Mouse (Mus musculus): ENCODE measurements around the gene Zfp131. TPM values are rescaled to one million over a fixed set of nuclear protein-coding genes. Genes with fewer than 3 reads are reported as not detected.

Zfp131 gene
- polyA plus RNA-seq, 1 experiment: 17.6 TPM

DNA sequence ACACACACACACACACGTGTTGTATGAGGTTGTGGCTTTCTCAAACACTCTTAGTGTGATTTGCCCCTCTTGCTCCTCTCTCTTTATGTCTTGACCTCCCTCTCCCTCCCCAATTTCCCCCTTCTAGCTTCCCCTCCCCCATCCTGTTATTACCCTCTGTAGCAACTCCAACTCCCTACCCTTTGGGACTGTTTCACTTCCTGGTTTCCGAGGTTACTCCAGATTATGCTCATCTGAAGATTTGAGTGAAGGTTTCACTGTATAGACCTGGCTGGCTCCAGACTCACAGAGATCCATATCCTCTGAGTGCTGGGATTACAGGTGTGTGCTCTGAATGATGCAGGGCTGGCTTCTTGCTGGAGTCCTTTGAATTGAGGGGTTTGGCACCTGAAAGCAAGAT, 18.2 kb upstream of the Zfp131 start:
- TF ChIP-seq CTCF (IDR thresholded peaks at IDR 0.05; ENCODE audit: low read depth, low read length) (no peak), POLR2A (IDR thresholded peaks at IDR 0.05; ENCODE audit: borderline replicate concordance, low read depth, low read length) (no peak)
- Histone ChIP-seq H3K27ac (ENCODE audit: insufficient read depth, low read depth, low read length) (0 out of 2 replicates have a peak overlapping the region, but pooled peaks have one; percentile 9), H3K4me1 (ENCODE audit: control insufficient read depth, insufficient read depth, low read length) (peaks cover 16% of the 10 kb centered on the region)

DNA sequence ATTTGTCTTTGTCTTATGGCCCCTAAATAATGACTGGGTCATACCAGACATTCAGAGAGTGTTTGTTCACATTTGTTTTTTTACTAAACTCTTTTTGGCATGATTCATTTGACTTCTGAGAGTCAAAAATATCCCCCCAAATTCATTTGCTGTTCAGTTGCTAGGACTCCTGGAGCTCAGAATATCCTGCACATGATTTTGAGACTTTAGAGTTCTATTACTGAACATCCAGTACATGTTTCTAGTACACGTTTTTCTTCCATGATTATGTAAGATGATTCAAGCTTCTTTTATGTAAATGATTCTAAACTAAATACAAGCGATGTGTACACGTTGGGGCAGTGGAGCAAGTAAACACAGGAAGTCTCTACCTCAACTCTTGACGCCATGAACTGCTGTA, 7.0 kb upstream of the Zfp131 start:
- Histone ChIP-seq H3K27ac (ENCODE audit: insufficient read depth, low read depth, low read length) (no peak overlapping the region), H3K4me1 (ENCODE audit: control insufficient read depth, insufficient read depth, low read length) (peaks cover 3% of the 10 kb centered on the region), H3K4me3 (ENCODE audit: insufficient read depth, low read length) (no peak overlapping the region)
- no peak for TF ChIP-seq POLR2A (IDR thresholded peaks at IDR 0.05; ENCODE audit: borderline replicate concordance, low read depth, low read length)
- no peak for TF ChIP-seq CTCF (IDR thresholded peaks at IDR 0.05; ENCODE audit: low read depth, low read length)

More for the DNA sequence above, 18.2 kb upstream of the Zfp131 start:
- no peak overlapping the region for H3K4me3 ChIP-seq (ENCODE audit: insufficient read depth, low read length)

GRCm38 (mm10) chr13:119792791-119793404, 2.2 kb upstream of the Zfp131 start:
- TF ChIP-seq POLR2A (IDR thresholded peaks at IDR 0.05; ENCODE audit: borderline replicate concordance, low read depth, low read length) (no peak), CTCF (IDR thresholded peaks at IDR 0.05; ENCODE audit: low read depth, low read length) (no peak)

GRCm38 (mm10) chr13:119791580-119792135, 969 bp upstream of the Zfp131 start:
- H3K4me1 ChIP-seq (ENCODE audit: control insufficient read depth, insufficient read depth, low read length): peaks cover 5% of the 10 kb centered on the region
- peak overlapping the region; percentile 44 for H3K27ac ChIP-seq (ENCODE audit: insufficient read depth, low read depth, low read length)
- peak overlapping the region; percentile 71 for H3K4me3 ChIP-seq (ENCODE audit: insufficient read depth, low read length)
- TF ChIP-seq POLR2A (IDR thresholded peaks at IDR 0.05; ENCODE audit: borderline replicate concordance, low read depth, low read length) (no peak), CTCF (IDR thresholded peaks at IDR 0.05; ENCODE audit: low read depth, low read length) (no peak)

More at GRCm38 (mm10) chr13:119792791-119793404, 2.2 kb upstream of the Zfp131 start:
- Histone ChIP-seq H3K27ac (ENCODE audit: insufficient read depth, low read depth, low read length) (no peak overlapping the region), H3K4me3 (ENCODE audit: insufficient read depth, low read length) (no peak overlapping the region), H3K4me1 (ENCODE audit: control insufficient read depth, insufficient read depth, low read length) (peaks cover 5% of the 10 kb centered on the region)

DNA sequence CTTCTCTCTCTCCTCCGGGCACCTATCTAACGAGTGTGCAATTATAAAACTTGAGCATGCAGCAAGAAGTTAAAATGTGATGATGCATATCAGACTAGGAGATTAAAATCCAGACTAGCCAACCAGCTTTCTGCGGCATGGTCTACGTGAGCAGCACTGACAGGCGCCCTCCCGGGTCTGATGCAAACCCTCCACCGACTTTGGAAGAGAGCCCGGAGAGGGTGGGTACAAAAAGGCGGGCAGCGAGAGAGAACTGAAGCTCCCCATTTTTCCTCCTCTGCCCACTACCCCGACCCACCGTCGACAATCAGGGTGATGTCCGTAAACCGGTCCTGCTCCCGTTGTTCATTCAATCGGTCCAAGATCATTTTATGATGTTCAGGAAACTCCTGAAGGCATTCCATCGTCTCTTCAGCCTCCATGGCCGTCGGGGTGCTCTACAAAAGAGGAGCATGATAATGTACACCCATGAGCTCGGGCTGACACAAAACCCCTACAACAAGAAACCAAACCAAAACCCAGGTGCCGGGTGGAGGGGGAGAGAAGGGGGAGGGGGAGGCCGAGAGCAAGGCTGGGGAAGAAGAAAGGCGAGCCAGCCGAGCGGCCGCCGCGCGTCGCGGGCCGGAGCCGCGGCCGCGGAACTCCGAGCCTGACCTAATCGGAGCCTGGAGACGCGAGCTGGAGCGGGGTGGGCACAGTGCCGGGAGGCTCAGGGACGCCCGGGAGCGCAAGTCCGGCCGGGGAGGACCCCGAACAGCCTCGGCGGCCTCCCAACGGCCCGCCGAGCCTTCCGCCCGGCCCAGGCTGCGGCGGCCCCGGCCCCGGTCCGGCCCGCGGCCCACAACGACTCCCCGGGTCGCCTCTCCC, 605 bp downstream of the Zfp131 start:
- H3K4me1 ChIP-seq (ENCODE audit: control insufficient read depth, insufficient read depth, low read length): peaks cover 5% of the 10 kb centered on the region
- peak overlapping the region; percentile 75 for H3K4me3 ChIP-seq (ENCODE audit: insufficient read depth, low read length)
- H3K27ac ChIP-seq (ENCODE audit: insufficient read depth, low read depth, low read length): peak overlapping the region; percentile 61
- TF ChIP-seq POLR2A (IDR thresholded peaks at IDR 0.05; ENCODE audit: borderline replicate concordance, low read depth, low read length) (no peak), CTCF (IDR thresholded peaks at IDR 0.05; ENCODE audit: low read depth, low read length) (no peak)

- TF ChIP-seq POLR2A (IDR thresholded peaks at IDR 0.05; ENCODE audit: borderline replicate concordance, low read depth, low read length): no peak
- TF ChIP-seq CTCF (IDR thresholded peaks at IDR 0.05; ENCODE audit: low read depth, low read length): no peak
- H3K27ac ChIP-seq (ENCODE audit: insufficient read depth, low read depth, low read length): no peak overlapping the region
- no peaks in the 10 kb centered on the region for H3K4me1 ChIP-seq (ENCODE audit: control insufficient read depth, insufficient read depth, low read length)
- H3K4me3 ChIP-seq (ENCODE audit: insufficient read depth, low read length): no peak overlapping the region
Measured at GRCm38 (mm10) chr13:119783581-119783980, 7.1 kb downstream of the Zfp131 start.

- no peak for TF ChIP-seq CTCF (IDR thresholded peaks at IDR 0.05; ENCODE audit: low read depth, low read length)
- no peak for TF ChIP-seq POLR2A (IDR thresholded peaks at IDR 0.05; ENCODE audit: borderline replicate concordance, low read depth, low read length)
- H3K4me1 ChIP-seq (ENCODE audit: control insufficient read depth, insufficient read depth, low read length): no peaks in the 10 kb centered on the region
- H3K27ac ChIP-seq (ENCODE audit: insufficient read depth, low read depth, low read length): no peak overlapping the region
- no peak overlapping the region for H3K4me3 ChIP-seq (ENCODE audit: insufficient read depth, low read length)
Measured at GRCm38 (mm10) chr13:119768541-119768940, 22.1 kb downstream of the Zfp131 start.

- H3K4me3 ChIP-seq (ENCODE audit: insufficient read depth, low read length): no peak overlapping the region
- H3K27ac ChIP-seq (ENCODE audit: insufficient read depth, low read depth, low read length): no peak overlapping the region
- no peaks in the 10 kb centered on the region for H3K4me1 ChIP-seq (ENCODE audit: control insufficient read depth, insufficient read depth, low read length)
- TF ChIP-seq CTCF (IDR thresholded peaks at IDR 0.05; ENCODE audit: low read depth, low read length): no peak
- no peak for TF ChIP-seq POLR2A (IDR thresholded peaks at IDR 0.05; ENCODE audit: borderline replicate concordance, low read depth, low read length)
Measured at GRCm38 (mm10) chr13:119766480-119766879, 24.2 kb downstream of the Zfp131 start.

- TF ChIP-seq POLR2A (IDR thresholded peaks at IDR 0.05; ENCODE audit: borderline replicate concordance, low read depth, low read length): no peak
- no peak for TF ChIP-seq CTCF (IDR thresholded peaks at IDR 0.05; ENCODE audit: low read depth, low read length)
- Histone ChIP-seq H3K4me1 (ENCODE audit: control insufficient read depth, insufficient read depth, low read length) (peaks cover 17% of the 10 kb centered on the region), H3K27ac (ENCODE audit: insufficient read depth, low read depth, low read length) (no peak overlapping the region), H3K4me3 (ENCODE audit: insufficient read depth, low read length) (no peak overlapping the region)
Measured at GRCm38 (mm10) chr13:119756831-119757230, 33.9 kb downstream of the Zfp131 start.
